Mouse (Mus musculus): ENCODE data around the gene Sucla2.

- TF ChIP-seq CTCF (IDR thresholded peaks at IDR 0.05; ENCODE audit: control insufficient read depth, insufficient read depth, insufficient replicate concordance, low read depth, low read length) (peak; percentile 100), POLR2A (IDR thresholded peaks at IDR 0.05; ENCODE audit: control insufficient read depth, low read depth, low read length) (peak; percentile 97)
Observed at GRCm38 (mm10) chr14:73509765-73510423, 15.2 kb upstream of the Sucla2 start, which contains the start of gene Med4.
